Mouse (Mus musculus): ENCODE results near the gene Golm1. TPM values are rescaled to one million over a fixed set of nuclear protein-coding genes. Genes with fewer than 3 reads are reported as not detected.

Golm1 gene
- polyA plus RNA-seq, 1 experiment = 6.6 TPM

GRCm38 (mm10) chr13:59660371-59660770 lies 15.2 kb downstream of the Golm1 start:
- Histone ChIP-seq H3K4me1 (ENCODE audit: control insufficient read depth, insufficient read depth, insufficient read length) (peaks cover 13% of the 10 kb centered on the region), H3K27me3 (ENCODE audit: control insufficient read depth, insufficient read depth, low read length) (no peaks in the 10 kb centered on the region), H3K36me3 (ENCODE audit: control insufficient read depth, insufficient read depth, low read length) (peaks cover 9% of the 10 kb centered on the region), H3K27ac (ENCODE audit: insufficient read depth, low read length) (no peak overlapping the region), H3K4me3 (ENCODE audit: extremely low read depth, insufficient read depth, insufficient read length) (no peak overlapping the region)
- 98% methylated on average over 3 of the region's 3 CpGs for WGBS
- TF ChIP-seq POLR2A (IDR thresholded peaks at IDR 0.05; ENCODE audit: low read depth, low read length) (no peak), CTCF (IDR thresholded peaks at IDR 0.05; ENCODE audit: extremely low read depth, insufficient read depth, insufficient read length, insufficient replicate concordance) (no peak)
- DNase-seq (ENCODE audit: low read depth in 1 of 2, low spot score in 2 of 2) = no peak

- WGBS = 80% methylated on average over 5 of the region's 5 CpGs
- no peaks in the 10 kb centered on the region for H3K27me3 ChIP-seq (ENCODE audit: control insufficient read depth, insufficient read depth, low read length)
- H3K4me1 ChIP-seq (ENCODE audit: control insufficient read depth, insufficient read depth, insufficient read length) = peaks cover 16% of the 10 kb centered on the region
- 0 out of 2 replicates have a peak, but pooled peaks cover 2% of the 10 kb centered on the region for H3K36me3 ChIP-seq (ENCODE audit: control insufficient read depth, insufficient read depth, low read length)
- no peak overlapping the region for H3K4me3 ChIP-seq (ENCODE audit: extremely low read depth, insufficient read depth, insufficient read length)
- no peak overlapping the region for H3K27ac ChIP-seq (ENCODE audit: insufficient read depth, low read length)
- TF ChIP-seq CTCF (IDR thresholded peaks at IDR 0.05; ENCODE audit: extremely low read depth, insufficient read depth, insufficient read length, insufficient replicate concordance) = no peak
- TF ChIP-seq POLR2A (IDR thresholded peaks at IDR 0.05; ENCODE audit: low read depth, low read length) = no peak
- no peak for DNase-seq (ENCODE audit: low read depth in 1 of 2, low spot score in 2 of 2)
Measured at GRCm38 (mm10) chr13:59657781-59658180, 17.8 kb downstream of the Golm1 start.

GRCm38 (mm10) chr13:59656975-59657388 lies 18.6 kb downstream of the Golm1 start:
- Histone ChIP-seq H3K27ac (ENCODE audit: insufficient read depth, low read length) (peak overlapping the region; percentile 55), H3K27me3 (ENCODE audit: control insufficient read depth, insufficient read depth, low read length) (no peaks in the 10 kb centered on the region), H3K36me3 (ENCODE audit: control insufficient read depth, insufficient read depth, low read length) (0 out of 2 replicates have a peak, but pooled peaks cover 2% of the 10 kb centered on the region), H3K4me3 (ENCODE audit: extremely low read depth, insufficient read depth, insufficient read length) (no peak overlapping the region), H3K4me1 (ENCODE audit: control insufficient read depth, insufficient read depth, insufficient read length) (peaks cover 16% of the 10 kb centered on the region)
- WGBS = 29% methylated on average over 4 of the region's 4 CpGs
- no peak for DNase-seq (ENCODE audit: low read depth in 1 of 2, low spot score in 2 of 2)
- no peak for TF ChIP-seq CTCF (IDR thresholded peaks at IDR 0.05; ENCODE audit: extremely low read depth, insufficient read depth, insufficient read length, insufficient replicate concordance)
- TF ChIP-seq POLR2A (IDR thresholded peaks at IDR 0.05; ENCODE audit: low read depth, low read length) = no peak

GRCm38 (mm10) chr13:59656316-59656832 lies 19.2 kb downstream of the Golm1 start:
- WGBS = 4% methylated on average over 10 of the region's 10 CpGs
- Histone ChIP-seq H3K36me3 (ENCODE audit: control insufficient read depth, insufficient read depth, low read length) (no peaks in the 10 kb centered on the region), H3K4me1 (ENCODE audit: control insufficient read depth, insufficient read depth, insufficient read length) (peaks cover 16% of the 10 kb centered on the region), H3K4me3 (ENCODE audit: extremely low read depth, insufficient read depth, insufficient read length) (peak overlapping the region; percentile 7; the same call in 1 of the 2 replicates), H3K27ac (ENCODE audit: insufficient read depth, low read length) (peak overlapping the region; percentile 55), H3K27me3 (ENCODE audit: control insufficient read depth, insufficient read depth, low read length) (no peaks in the 10 kb centered on the region)
- TF ChIP-seq POLR2A (IDR thresholded peaks at IDR 0.05; ENCODE audit: low read depth, low read length) (peak; percentile 35; the same call in 1 of the 2 replicates), CTCF (IDR thresholded peaks at IDR 0.05; ENCODE audit: extremely low read depth, insufficient read depth, insufficient read length, insufficient replicate concordance) (no peak)
- peak; percentile 56 to 70 for DNase-seq (ENCODE audit: low read depth in 1 of 2, low spot score in 2 of 2)

- no peak for TF ChIP-seq CTCF (IDR thresholded peaks at IDR 0.05; ENCODE audit: extremely low read depth, insufficient read depth, insufficient read length, insufficient replicate concordance)
- no peak for TF ChIP-seq POLR2A (IDR thresholded peaks at IDR 0.05; ENCODE audit: low read depth, low read length)
- Histone ChIP-seq H3K4me1 (ENCODE audit: control insufficient read depth, insufficient read depth, insufficient read length) (peaks cover 16% of the 10 kb centered on the region), H3K4me3 (ENCODE audit: extremely low read depth, insufficient read depth, insufficient read length) (no peak overlapping the region), H3K27ac (ENCODE audit: insufficient read depth, low read length) (peak overlapping the region; percentile 30), H3K27me3 (ENCODE audit: control insufficient read depth, insufficient read depth, low read length) (no peaks in the 10 kb centered on the region), H3K36me3 (ENCODE audit: control insufficient read depth, insufficient read depth, low read length) (no peaks in the 10 kb centered on the region)
- WGBS = 82% methylated on average over 15 of the region's 15 CpGs
- no peak for DNase-seq (ENCODE audit: low read depth in 1 of 2, low spot score in 2 of 2)
Measured at GRCm38 (mm10) chr13:59655718-59656315, 19.8 kb downstream of the Golm1 start.

- Histone ChIP-seq H3K4me1 (ENCODE audit: control insufficient read depth, insufficient read depth, insufficient read length) (peaks cover 16% of the 10 kb centered on the region), H3K27me3 (ENCODE audit: control insufficient read depth, insufficient read depth, low read length) (no peaks in the 10 kb centered on the region), H3K27ac (ENCODE audit: insufficient read depth, low read length) (no peak overlapping the region), H3K36me3 (ENCODE audit: control insufficient read depth, insufficient read depth, low read length) (peaks cover 2% of the 10 kb centered on the region; the same call in 1 of the 2 replicates), H3K4me3 (ENCODE audit: extremely low read depth, insufficient read depth, insufficient read length) (no peak overlapping the region)
- no peak for TF ChIP-seq POLR2A (IDR thresholded peaks at IDR 0.05; ENCODE audit: low read depth, low read length)
- no peak for TF ChIP-seq CTCF (IDR thresholded peaks at IDR 0.05; ENCODE audit: extremely low read depth, insufficient read depth, insufficient read length, insufficient replicate concordance)
- WGBS = 91% methylated on average over 5 of the region's 5 CpGs
- DNase-seq (ENCODE audit: low read depth in 1 of 2, low spot score in 2 of 2) = no peak
Measured at GRCm38 (mm10) chr13:59654465-59654864, 21.1 kb downstream of the Golm1 start.

GRCm38 (mm10) chr13:59653136-59653535 lies 22.5 kb downstream of the Golm1 start:
- Histone ChIP-seq H3K4me3 (ENCODE audit: extremely low read depth, insufficient read depth, insufficient read length) (no peak overlapping the region), H3K27me3 (ENCODE audit: control insufficient read depth, insufficient read depth, low read length) (no peaks in the 10 kb centered on the region), H3K36me3 (ENCODE audit: control insufficient read depth, insufficient read depth, low read length) (peaks cover 2% of the 10 kb centered on the region; the same call in 1 of the 2 replicates), H3K4me1 (ENCODE audit: control insufficient read depth, insufficient read depth, insufficient read length) (peaks cover 16% of the 10 kb centered on the region), H3K27ac (ENCODE audit: insufficient read depth, low read length) (no peak overlapping the region)
- TF ChIP-seq POLR2A (IDR thresholded peaks at IDR 0.05; ENCODE audit: low read depth, low read length) = no peak
- no peak for TF ChIP-seq CTCF (IDR thresholded peaks at IDR 0.05; ENCODE audit: extremely low read depth, insufficient read depth, insufficient read length, insufficient replicate concordance)
- WGBS = 93% methylated on average over 3 of the region's 3 CpGs
- no peak for DNase-seq (ENCODE audit: low read depth in 1 of 2, low spot score in 2 of 2)

Measured in spleen, adult 2 months (tissue).